Mouse (Mus musculus): Measurements from ENCODE around the gene Coq6.

- TF ChIP-seq POLR2A (IDR thresholded peaks at IDR 0.05; ENCODE audit: borderline replicate concordance, extremely low read depth, low read depth, low read length) (no peak), CTCF (IDR thresholded peaks at IDR 0.05; ENCODE audit: insufficient read depth, low read length) (no peak)
Observed at GRCm38 (mm10) chr12:84396947-84397679, 35.7 kb downstream of the Coq6 start.

All from lung, adult 2 months (tissue).